Mouse (Mus musculus) CH12.LX (cell line): ENCODE measurements at regions not wholly inside any gene's neighbourhood (a gene's known extent, or its start where the extent isn't known, plus 50 kb on each side); places are given as distances from the start of the nearest gene placed in this dataset.

Source experiments
- CTCF ChIP-seq, 2 experiments: IDR thresholded peaks in 1 of 2; conservative IDR thresholded peaks in 1 of 2; 2 replicates each; pipeline ENCODE4 v1.5.1; 2011 to 2012; ENCODE audit warnings: low read depth in 2 of 2, low read length in 2 of 2, improper control_type of control experiment in 1 of 2, inconsistent platforms in 1 of 2, mild to moderate bottlenecking in 1 of 2, moderate library complexity in 1 of 2
- EP300 ChIP-seq: IDR thresholded peaks from 2 replicates; pipeline ENCODE4 v1.6.1; 2011; ENCODE audit warnings: low read length, improper control_type of control experiment
- KAT2A ChIP-seq: IDR thresholded peaks from 2 replicates; pipeline ENCODE4 v1.6.1; 2012; ENCODE audit warnings: low read length, improper control_type of control experiment, inconsistent platforms; ENCODE audit not compliant: insufficient replicate concordance
- MAFK ChIP-seq: IDR thresholded peaks from 2 replicates; pipeline ENCODE4 v1.6.1; 2011; ENCODE audit warnings: low read length, improper control_type of control experiment; ENCODE audit not compliant: insufficient replicate concordance
- MAX ChIP-seq: IDR thresholded peaks from 2 replicates; pipeline ENCODE4 v1.6.1; 2011; ENCODE audit warnings: low read length, improper control_type of control experiment
- MXI1 ChIP-seq: IDR thresholded peaks from 2 replicates; pipeline ENCODE4 v1.6.1; 2011; ENCODE audit warnings: mild to moderate bottlenecking, low read depth, low read length, improper control_type of control experiment
- POLR2A ChIP-seq: IDR thresholded peaks from 2 replicates; pipeline ENCODE4 v1.6.1; 2011; ENCODE audit warnings: low read depth, mild to moderate bottlenecking, improper control_type of control experiment, low read length
- POLR2AphosphoS2 ChIP-seq: IDR thresholded peaks from 2 replicates; pipeline ENCODE4 v1.6.1; 2011; ENCODE audit warnings: low read depth, low read length, improper control_type of control experiment

- no peak for TF ChIP-seq KAT2A
- TF ChIP-seq MXI1, result no peak
- no peak for TF ChIP-seq CTCF (conservative IDR thresholded peaks at IDR 0.05 in 1 of 2, IDR thresholded peaks at IDR 0.05 in 1 of 2; ENCODE audit: low read depth in 2 of 2, low read length in 2 of 2)
- TF ChIP-seq POLR2AphosphoS2, result no peak
- no peak for TF ChIP-seq POLR2A
- no peak for TF ChIP-seq MAX
- TF ChIP-seq EP300, result no peak
- no peak for TF ChIP-seq MAFK
Observed at GRCm38 (mm10) chr3:37962811-37963210, 238.5 kb upstream of the Gm5148 start.
